Mouse (Mus musculus) right cerebral cortex, postnatal 10 days (tissue): ENCODE measurements at regions not wholly inside any gene's neighbourhood (a gene's known extent, or its start where the extent isn't known, plus 50 kb on each side); places are given as distances from the start of the nearest gene placed in this dataset.

Experiments
- DNase-seq, 2 experiments: peaks; one replicate each; pipeline ENCODE4 v3.0.0; 2021; ENCODE audit warnings: low spot score in 2 of 2

DNA sequence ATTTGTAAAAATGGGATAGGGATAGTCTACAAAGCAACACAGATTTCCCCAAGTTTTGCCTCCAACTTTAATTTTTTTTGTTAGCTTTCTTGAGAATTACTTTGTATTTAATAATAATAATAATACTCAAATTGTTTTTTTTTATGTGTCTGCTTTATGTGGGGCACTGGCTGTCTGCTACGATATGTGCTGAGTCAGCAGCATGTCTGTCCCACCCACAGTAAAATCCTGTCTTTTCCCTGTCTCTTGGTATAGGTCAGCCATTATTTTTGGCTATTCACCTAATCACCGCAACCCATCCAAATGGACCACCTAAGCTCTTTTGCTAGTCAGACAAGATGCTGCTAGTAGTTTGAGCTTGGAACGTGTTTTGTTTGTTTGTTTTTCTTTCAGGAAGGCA lies 473.0 kb downstream of the Hs3st4 start:
- DNase-seq: no peak

DNA sequence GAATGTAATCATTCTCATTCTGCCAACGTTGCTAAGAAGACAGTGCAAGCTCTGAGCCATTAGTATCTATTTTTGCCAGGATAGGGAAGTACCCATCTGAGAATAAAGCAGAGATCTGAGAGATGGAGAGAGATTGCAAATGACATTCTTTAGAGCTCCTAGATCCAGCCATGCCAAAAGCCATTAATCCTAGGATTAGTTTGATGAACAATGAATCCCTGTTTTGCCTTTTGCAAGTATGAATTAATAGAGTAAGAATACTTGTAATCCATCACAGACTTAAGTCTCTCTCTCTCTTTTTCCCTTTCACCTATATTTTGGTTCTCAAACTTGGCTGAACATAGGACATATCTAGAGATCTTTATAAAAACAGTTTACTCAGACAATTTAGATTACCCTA lies 504.7 kb downstream of the Hs3st4 start:
- DNase-seq: no peak

DNA sequence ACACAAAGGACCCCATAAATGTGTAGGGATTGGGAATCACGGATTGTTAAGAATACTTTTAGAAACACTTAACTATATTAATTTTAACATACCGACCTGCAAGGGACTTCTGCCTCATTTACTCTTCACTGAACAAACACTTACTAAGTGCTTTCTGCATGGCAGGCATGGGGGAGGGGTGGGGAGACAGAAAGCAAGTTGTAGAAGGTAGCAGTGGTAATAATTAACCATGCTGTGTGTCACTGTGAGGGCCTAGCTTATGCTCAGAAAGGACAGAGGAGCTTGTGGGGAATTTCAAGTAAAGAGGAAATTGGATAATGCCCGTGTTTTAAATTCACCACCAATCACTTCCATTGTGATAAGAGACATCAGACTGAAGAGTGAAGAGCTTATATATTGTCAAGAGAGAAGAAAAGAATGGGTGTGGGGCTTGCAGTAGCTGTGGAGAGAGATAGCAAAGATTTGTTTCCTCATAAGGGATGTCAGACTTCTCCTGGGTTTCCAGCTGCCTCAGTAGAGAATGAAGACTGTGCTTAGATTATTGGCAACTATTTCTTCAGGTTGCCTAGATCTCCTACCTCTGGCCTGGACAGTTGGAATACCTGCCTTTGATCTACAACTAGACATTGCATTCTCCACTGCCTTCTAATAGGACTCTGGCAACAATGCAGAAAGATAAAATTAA lies 508.6 kb downstream of the Hs3st4 start:
- no peak for DNase-seq

DNA sequence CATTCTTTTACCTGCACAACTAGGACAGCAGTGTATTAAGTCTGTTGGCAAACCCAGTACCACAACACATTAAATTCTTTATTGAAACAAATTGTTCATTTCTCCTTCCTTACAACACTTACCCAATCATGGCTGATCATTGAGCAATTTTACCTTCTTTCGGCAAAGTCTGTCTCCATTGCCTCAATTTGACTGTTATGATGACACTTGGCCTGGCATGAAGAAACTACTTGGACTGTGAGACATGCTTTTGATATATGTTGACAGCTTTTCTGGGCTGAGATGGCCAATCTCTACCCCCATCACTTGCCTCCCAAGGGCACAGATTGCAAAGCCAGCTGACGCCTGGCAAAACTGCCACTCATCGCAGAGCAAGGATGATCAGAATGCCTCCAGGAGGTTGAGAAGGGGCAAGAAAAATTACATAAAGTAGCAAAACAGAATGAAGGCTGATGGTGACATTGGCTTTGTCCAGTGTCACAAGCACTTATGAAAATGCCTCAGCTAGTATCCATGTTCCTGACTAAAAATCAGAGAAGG lies 509.3 kb downstream of the Hs3st4 start:
- DNase-seq: no peak

DNA sequence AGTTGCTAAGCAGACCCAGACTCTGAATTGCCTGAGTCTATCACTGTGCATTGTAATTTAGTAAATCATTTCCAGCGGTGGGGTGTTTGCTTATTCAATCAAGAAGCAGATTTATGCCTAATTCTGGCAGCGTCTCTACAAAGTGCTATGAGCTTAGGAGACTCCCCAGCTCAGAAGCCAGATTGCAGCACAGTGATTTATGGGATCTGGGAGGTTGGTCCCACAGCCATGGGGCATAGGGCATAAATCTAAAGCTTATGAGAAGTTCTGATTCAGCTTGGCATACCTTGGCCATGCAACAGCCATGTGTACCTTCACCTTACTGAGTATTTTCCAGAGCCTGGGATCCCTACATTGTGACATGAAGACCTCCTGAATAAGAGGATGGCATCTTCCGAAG lies 518.0 kb downstream of the Hs3st4 start:
- DNase-seq: no peak

DNA sequence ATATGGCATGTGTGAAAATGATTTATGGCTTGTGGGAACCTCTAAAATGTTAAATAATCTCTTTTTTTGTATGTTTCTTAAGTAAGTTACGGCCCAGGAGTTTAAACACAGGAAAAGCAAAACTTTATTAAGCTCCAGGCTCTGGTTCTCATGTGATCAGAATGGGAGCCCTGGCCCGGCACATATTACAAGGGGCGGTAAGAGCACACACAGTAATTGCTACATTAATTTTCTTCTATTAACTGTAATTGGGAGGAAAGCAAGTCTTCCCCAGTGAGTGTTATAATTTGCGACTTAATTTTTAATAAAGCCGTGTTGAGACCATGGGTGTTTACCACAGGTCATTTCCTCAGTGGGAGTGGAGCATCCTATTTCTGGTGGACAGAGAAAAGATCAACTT lies 520.1 kb downstream of the Hs3st4 start:
- DNase-seq: no peak

DNA sequence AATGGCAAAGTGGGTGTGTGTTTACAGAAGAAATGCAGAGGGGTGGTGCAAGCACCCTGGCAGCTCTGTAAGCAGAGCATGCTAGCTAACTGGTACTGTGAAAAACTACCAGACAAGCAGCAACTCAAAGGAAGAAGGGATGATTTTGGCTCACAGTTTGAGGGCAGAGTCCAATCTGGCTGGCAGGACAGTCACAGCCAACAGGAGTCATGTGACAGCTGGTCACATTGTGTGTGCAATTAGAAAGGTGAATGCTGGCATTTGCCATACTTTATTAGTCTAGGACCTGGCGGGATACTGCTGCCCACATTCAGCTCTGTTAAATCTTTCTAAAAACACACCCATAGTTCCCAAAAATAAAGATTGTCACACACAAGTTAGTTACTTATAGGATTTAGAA lies 566.4 kb downstream of the Hs3st4 start:
- DNase-seq: no peak

DNA sequence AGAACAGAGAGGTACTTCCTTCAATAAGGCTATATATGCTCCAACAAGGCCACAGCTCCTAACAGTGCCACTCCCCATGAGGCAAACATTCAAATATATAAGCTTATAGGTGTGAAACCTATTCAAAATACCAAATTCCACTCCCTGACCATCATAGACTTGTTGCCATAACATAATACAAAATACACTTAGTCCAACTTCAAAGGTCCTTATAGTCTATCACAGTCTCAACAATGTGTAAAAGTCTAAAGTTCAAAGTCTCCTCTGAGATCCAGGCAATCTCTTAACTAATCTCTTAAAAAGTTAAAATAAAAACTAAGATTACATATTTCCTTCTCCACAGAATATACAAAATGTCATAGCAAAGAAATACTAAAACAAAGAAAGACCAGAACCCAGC lies 574.5 kb downstream of the Hs3st4 start:
- no peak for DNase-seq

DNA sequence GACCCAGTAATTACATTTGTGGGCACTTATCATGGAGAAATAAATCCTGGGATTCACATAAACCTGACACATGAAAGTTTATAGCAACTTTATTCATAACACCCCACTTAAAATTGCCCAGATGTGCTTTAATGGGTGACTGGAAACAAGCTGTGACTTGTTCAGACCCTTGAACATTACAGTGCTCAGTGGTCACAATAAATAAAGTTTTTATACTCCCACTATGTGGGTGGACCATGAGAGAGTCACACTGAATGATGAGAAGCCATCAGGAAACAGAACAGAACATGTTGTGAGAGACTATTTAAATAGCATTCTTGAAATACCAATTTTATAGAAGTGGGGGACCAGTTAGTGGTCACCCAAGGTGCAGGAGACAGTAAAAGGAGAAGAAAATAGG lies 588.1 kb downstream of the Hs3st4 start:
- DNase-seq: no peak

DNA sequence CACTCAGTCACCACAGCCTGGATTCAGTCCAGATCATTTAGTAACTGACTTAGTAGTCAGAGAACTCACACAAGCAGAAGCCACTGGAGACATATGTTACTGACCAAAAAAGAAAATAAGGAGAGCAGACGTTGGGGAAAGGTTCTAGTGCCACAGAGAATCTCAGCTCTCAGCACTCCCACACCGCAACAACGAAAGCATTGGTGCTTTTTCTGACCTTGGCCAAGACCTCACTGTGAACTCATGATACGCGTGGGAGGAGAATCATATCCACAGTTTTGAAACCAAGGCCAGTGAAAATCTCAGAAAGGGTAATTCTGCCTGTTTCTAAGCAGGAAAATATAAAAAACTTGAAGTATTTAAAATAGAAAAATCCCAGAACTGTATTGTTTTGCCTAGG lies 591.0 kb downstream of the Hs3st4 start:
- DNase-seq: no peak

DNA sequence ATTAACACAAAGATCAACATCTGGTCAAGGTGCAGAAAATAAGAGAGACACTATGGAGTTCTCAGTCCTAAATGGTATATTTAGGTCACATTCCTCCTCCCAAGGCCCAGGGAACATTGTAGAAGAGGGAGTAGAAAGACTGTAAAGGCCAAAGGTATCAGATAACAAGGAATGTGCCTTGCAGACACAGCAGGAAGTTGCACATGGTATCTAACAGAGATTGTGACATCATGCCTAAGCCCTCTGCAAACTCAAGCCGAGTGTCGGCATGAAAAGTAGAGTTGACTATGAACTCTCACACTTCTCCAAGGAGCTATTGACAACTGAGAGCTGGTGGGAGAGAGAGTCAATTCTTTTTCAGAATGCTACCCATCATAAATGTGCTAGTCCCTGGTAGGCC lies 598.7 kb downstream of the Hs3st4 start:
- no peak for DNase-seq

DNA sequence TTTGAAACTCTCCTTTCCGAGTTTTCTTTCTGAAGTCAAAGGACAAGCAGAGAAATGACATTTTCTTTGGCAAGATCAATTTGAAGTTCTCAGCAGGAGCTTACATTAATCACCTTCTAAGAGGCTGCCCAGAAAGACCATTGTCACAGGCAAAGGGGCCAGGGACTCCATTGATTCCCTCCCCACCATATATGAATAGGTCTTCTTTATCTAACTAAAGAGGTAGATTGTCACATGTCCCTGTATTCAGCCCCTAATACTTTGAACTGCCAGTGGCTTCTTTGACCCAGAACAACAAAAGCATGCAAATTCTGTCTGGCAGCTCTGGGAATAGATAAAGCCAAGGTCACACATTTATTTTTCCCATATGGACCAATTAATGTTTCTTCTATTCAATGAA lies 602.6 kb downstream of the Hs3st4 start:
- DNase-seq: no peak

DNA sequence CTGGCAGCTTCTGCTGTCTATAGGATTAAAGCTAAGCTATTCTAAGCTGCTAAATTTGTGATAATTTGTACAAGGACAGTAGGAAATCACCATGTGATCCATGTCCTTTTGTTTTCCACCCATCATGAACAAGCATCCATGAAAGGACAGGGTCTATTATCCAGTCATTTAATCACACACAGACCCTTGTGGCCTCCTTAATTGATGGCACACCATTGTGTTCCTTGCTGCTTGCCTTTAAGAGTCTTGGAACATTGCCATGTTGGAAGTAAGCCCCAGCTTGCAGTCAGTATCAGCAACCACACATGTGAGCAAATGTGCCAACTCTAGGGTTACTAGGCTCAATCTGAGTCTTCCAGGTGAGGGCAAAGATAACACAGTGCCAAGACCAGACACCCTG lies 608.7 kb downstream of the Hs3st4 start:
- no peak for DNase-seq

DNA sequence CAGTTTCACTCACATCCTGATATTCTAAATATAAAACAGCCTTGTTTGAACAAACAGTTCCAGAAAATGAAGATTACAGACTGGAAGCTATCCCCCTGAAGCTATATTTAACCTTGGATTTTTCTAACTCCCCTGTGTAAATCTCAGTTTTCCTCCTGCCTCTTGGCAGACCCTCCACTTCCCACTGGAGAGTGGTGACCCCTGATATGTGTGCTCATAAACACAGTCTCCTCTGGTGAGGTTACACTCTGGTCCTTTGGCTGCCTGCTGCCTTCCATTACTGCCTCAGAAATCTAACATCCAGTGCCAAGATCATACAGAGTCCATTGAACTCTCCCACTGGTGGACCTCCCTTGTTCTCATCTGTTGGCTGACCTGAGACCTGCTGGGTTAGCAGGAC lies 610.8 kb downstream of the Hs3st4 start:
- DNase-seq: no peak

DNA sequence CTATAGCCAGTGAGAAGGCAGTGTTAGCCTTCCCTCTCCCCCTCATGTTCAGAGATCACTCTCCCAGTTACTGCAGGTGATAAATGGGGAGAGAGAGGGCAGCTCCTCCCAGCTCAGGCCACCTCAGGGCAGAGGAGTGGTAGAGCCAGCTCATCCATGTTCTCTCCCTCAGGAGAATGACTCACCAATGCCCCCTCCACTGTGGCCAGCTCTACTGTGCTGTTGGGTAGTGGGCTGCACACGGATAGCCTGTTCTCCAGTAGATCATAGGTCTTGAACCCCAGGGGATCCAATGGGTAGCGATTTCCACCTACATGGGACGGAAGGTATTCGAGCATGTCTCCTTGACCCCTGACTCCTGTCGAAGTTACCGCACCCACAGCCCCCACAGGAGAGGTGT lies 618.1 kb downstream of the Hs3st4 start:
- DNase-seq: no peak

DNA sequence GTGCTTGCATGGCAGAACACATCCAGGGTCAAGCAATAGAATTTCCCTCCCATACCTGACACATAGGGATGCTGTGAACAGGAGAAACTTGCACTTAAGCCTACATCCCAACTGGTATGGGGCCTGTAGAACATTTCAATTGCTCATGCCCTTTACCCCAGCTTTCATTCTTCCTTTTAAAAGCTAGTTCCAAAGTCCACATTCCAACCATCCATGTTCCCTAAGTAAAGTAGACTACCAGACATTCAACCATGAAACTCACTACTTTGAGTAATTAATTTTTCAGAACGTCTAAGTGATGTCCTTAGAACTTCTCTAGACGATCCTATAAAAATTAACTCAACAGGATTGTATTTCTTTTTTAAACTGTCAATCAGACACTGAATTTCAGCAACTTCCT lies 621.9 kb downstream of the Hs3st4 start:
- DNase-seq: no peak

DNA sequence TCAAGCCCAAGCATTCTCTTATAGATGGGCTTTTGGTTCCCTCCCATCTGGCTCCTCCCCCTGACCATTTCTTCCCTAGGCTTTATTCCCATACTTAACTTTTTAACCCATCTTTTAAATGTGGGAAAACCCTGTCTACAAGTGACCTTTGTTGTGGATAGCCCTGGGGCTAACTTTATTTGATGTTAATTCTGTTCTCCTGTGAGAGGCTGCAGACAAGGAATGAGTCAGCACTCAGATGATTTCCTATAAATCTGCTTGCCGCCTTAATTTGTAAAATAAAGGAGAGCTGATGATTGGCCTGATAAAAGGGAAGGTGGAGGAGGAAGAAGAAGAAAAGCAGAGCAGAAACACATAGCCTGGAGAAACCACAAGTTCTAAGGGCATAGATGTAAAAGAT lies 623.3 kb downstream of the Hs3st4 start:
- DNase-seq: no peak

DNA sequence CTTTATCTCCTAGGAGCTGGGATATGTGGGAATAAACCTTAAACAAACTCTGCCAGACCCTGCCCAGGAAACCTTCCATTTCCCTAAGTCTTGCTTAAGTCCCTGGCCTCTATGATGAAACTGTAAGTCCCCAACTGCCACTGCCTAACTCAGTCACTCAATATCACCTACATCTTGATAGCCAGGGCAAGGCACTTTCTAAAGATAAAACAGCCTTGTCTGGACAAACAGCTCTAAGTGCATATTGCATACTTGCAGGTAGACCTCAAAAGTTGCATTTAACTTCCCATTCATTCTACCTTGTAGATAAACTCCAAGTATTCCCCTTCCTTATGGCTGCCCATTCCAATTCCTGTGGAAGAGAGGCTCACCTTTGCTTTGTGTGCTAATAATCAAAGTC lies 624.4 kb downstream of the Hs3st4 start:
- no peak for DNase-seq

DNA sequence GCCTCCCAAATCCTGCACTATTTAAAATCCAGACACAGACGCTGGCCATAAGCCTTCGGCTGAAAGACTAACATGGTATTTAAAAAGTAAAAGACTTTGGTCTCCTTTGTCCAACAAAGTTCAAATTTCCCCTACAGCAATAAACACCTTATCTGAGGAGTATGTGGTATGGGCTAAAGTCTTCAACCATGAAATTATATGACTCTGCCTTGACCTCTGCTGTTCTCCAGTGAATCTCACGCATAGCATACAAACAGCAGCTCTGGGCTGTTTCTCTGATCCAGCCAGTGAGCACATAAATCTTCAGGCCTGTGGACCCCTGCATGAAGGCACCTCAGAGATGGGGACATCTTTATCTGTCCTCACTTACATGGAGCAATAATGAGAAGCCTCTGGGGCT lies 627.8 kb downstream of the Hs3st4 start:
- DNase-seq: no peak

DNA sequence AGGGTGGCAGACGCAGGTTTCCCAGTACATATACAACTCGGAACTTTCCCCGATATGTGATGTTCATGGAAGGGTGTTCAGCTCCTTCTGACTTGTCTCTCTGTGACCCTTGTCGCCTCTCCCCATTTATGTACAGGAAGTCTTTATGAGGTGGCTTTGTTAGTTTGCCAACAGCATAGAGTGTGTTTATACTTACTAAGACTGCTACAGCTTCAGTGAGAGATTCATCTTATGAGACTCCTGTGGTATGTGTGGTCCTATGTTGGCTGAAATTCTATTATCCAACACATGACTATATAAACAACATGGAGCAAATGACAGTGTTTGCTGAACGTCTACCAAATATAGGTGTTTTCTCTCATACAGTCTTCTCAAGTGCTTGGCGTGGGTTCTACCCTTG lies 664.5 kb downstream of the Hs3st4 start:
- no peak for DNase-seq

DNA sequence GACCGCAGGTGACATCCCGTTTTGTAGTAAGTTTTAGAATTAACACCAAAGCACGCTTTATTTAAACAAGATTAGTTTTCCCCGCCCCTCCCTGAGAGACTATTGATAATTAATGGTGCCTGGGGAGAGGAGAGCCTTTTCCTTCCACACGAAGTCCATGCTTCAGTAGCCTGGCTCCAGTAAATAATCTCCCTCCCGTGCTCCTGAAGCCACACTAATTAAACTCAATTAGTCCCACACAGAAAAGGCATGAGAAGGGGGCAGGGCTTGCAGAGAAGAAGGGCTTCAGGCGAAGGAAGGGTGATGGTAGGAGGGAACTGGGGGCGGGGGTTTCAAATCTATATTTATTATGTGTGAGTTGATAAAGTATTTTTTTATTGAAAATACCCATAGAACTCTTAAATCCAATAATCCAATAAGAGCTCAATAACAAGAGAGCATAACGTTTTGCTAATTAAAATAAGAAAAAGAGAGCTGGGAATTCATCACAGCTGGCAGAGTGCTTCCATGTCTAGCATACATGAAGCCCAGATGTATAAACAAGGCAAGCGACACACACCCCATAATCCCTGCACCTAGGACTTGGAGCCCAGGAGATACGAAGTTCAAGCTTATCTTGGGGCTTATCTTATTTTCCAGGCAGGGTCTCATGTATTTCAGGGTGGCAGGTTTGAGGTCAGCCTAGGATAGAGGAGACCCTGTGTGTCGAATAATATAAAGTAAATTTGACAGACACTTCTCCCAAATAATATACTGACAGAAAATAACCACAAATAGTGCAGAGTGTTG lies 684.7 kb downstream of the Hs3st4 start:
- no peak for DNase-seq

DNA sequence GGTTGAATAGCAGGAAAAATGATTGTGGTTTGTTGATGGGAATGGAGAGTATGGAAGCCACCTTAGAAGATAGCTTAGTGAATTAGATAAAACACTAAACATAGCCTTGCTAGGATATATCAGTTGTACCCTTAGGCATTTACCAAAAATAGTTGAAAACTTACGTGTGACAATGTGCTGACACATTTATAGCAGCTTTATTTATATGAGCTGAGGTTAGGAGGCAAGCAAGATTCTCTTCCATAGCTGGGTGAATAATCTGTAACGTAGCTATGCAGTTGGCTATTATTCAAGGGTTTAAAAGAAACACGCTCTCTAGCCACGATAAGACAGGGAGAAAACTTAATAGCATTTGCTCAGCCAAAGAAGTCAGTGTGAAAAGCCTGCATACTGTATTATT lies 685.4 kb downstream of the Hs3st4 start:
- no peak for DNase-seq

DNA sequence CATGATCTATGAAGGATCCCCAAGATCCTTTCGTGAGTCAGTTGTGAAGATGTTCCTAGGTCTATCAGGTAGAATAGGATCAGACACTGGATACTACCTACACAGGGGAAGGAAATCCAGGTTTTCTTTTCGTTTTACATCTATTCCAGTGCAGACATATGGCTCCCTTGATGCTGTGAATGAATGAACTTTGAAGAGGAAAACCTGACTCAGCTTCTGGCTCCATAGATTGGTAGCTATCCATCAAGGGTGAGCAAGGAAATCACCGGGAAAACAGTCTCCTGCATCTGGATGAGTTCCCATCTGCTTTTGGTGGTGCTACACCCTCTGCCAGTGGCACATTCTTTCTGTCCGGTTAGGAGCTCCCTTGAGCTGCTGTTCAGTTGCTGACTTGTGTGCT lies 687.8 kb downstream of the Hs3st4 start:
- no peak for DNase-seq
